Mouse (Mus musculus): ENCODE measurements around the gene Tcf7.

DNA sequence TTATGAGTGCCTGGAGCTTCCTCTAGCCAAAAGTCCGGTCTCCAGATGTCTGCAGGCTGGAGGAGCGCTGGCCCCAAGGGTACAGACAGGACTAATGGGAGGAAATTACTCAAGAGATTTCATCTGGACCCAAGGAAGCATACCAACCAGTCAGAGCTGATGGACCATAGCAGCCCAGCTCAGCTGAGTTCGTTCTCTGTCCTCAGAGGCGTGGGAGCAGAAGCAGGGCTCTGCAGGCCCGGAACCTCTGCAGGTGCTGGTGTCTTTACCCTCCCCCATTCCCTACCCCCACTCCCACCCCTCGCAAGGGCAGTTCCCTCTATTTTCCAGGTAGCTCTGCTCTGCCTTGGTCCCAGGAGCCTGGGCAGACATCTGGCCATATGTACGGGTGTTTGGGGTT, 9.5 kb upstream of the Tcf7 start:
- TF ChIP-seq MAX (IDR thresholded peaks at IDR 0.05) = no peak
- TF ChIP-seq CTCF (IDR thresholded peaks at IDR 0.05; ENCODE audit: control insufficient read depth, insufficient read depth, insufficient read length) = no peak
- TF ChIP-seq MYOD1 (IDR thresholded peaks at IDR 0.05; ENCODE audit: control insufficient read depth, insufficient read length, low read depth) = no peak
- no peak for TF ChIP-seq MYOG (IDR thresholded peaks at IDR 0.05; ENCODE audit: control insufficient read depth, extremely low read depth, insufficient read length)
- TF ChIP-seq FOSL1 (IDR thresholded peaks at IDR 0.05; ENCODE audit: insufficient read depth, low read length, poor library complexity, severe bottlenecking) = no peak
- no peak for TF ChIP-seq USF1 (IDR thresholded peaks at IDR 0.05; ENCODE audit: low read depth)
